ENCODE assay signal across 19 mouse cellular contexts in genomic region chr11:11414188-11414587, GRCm38 (mm10). TPM values are rescaled to one million over a fixed set of nuclear protein-coding genes. Genes with fewer than 3 reads are reported as not detected.
"Had no signal": no experiment of that assay in that cellular context is flagged by ENCODE, and none has a peak within 500 bp of the region (broad histone marks: within the 10 kb centered on the region; RNA-seq: fewer than 3 reads in every experiment).

No protein-coding gene starts in this region.

- H3K27me3 ChIP-seq: neural tube, embryonic 12.5 days; neural tube, embryonic 13.5 days; neural tube, embryonic 15.5 days; stomach, embryonic 15.5 days had no signal

- H3K9ac ChIP-seq: neural tube, embryonic 12.5 days; neural tube, embryonic 13.5 days; neural tube, embryonic 15.5 days; stomach, embryonic 15.5 days had no signal

- H3K4me1 ChIP-seq: neural tube, embryonic 12.5 days; neural tube, embryonic 13.5 days; neural tube, embryonic 15.5 days; stomach, embryonic 15.5 days had no signal

- H3K36me3 ChIP-seq: neural tube, embryonic 12.5 days; neural tube, embryonic 13.5 days; neural tube, embryonic 15.5 days; stomach, embryonic 15.5 days had no signal

- H3K4me2 ChIP-seq: neural tube, embryonic 12.5 days; neural tube, embryonic 13.5 days; neural tube, embryonic 15.5 days; stomach, embryonic 15.5 days had no signal

- H3K27ac ChIP-seq: neural tube, embryonic 12.5 days; neural tube, embryonic 13.5 days; neural tube, embryonic 15.5 days; stomach, embryonic 15.5 days; stomach, postnatal 0 days had no signal

- H3K4me3 ChIP-seq: neural tube, embryonic 12.5 days; neural tube, embryonic 13.5 days; neural tube, embryonic 15.5 days; stomach, embryonic 15.5 days had no signal

- H3K9me3 ChIP-seq: neural tube, embryonic 12.5 days; neural tube, embryonic 13.5 days; neural tube, embryonic 15.5 days; stomach, embryonic 15.5 days had no signal

- DNase-seq: retina, postnatal 1 day; right cerebral cortex, adult 18-20 months; right cerebral cortex, postnatal 14 days; right cerebral cortex, postnatal 25 days; right cerebral cortex, postnatal 4 days; spleen, adult 18-20 months; thymus, adult 18-20 months; thymus, adult 2 months; thymus, postnatal 14 days; thymus, postnatal 25 days; thymus, postnatal 36 days; thymus, postnatal 4 days had no signal

RNA-seq across cellular contexts. Expression of gene Spata48, which starts 47.7 kb away (rescaled TPM):
- polyA plus RNA-seq: small intestine, adult 2 months; urinary bladder, adult 2 months had no signal

RNA-seq across cellular contexts. Expression of gene Zpbp, which starts 48.0 kb away (rescaled TPM):
- polyA plus RNA-seq: small intestine, adult 2 months had no signal
